Mouse (Mus musculus) brain, embryonic 14.5 days (tissue): ENCODE data around the gene Apom. TPM values are rescaled to one million over a fixed set of nuclear protein-coding genes. Genes with fewer than 3 reads are reported as not detected.
A peak's percentile ranks its signal among the peaks of the same experiment; 100 is the strongest.

Experiments used
- DNase-seq: peaks from one replicate; pipeline ENCODE4 v3.0.0-alpha.2; 2011; ENCODE audit warnings: low read depth
- CTCF ChIP-seq: fragments of 200-500 bp; IDR thresholded peaks from 2 replicates; pipeline ENCODE4 v1.5.1; 2012; ENCODE audit warnings: inconsistent platforms, mild to moderate bottlenecking, moderate library complexity, borderline replicate concordance; ENCODE audit not compliant: insufficient read depth, insufficient read length; ENCODE audit errors: extremely low read depth
- POLR2A ChIP-seq: fragments of 200-500 bp; IDR thresholded peaks from 2 replicates; pipeline ENCODE4 v1.6.1; 2012; ENCODE audit warnings: mild to moderate bottlenecking, inconsistent platforms, borderline replicate concordance; ENCODE audit not compliant: poor library complexity, insufficient read depth, insufficient read length, severe bottlenecking; ENCODE audit errors: extremely low read depth
- polyA plus RNA-seq: library from polyadenylated mRNA; depleted of rRNA; stranded (reverse); fragments of >200 nt; gene quantifications from 2 replicates; pipeline ENCODE4 v1.2.3, GENCODE M21; 2012

Apom gene
- polyA plus RNA-seq, 1 experiment = 0.93 TPM

DNA sequence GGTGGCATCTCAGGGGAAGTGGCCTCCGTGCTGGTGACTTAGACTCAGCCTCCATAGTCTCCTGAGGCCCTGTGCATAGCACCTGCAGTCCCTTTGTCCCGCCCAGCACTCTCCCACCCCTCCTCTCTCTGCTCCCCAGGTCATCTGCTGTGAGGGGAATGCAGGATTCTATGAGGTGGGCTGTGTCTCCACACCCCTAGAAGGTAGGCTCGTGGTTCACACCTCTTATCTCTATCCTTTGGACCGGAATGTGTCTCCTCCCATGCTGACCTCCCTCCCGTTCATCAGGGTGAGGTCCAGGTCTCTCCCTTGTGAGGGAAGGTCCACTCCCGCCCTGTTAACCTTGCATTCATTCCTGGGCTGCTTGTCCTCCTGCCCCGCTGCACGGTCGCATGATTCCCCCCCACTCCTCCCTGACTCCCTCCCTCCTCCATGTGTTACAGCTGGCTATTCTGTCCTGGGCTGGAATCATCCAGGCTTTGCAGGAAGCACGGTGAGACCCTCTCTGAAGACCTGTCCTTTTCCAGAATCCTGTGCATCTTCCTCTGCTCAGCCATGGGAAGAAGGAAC is 31.6 kb downstream of the Apom start:
- DNase-seq = no peak
- TF ChIP-seq CTCF (no peak), POLR2A (no peak)

GRCm38 (mm10) chr17:35097164-35097655 is 34.6 kb downstream of the Apom start:
- DNase-seq = no peak
- TF ChIP-seq POLR2A (no peak), CTCF (no peak)

GRCm38 (mm10) chr17:35096597-35096996 is 35.3 kb downstream of the Apom start:
- no peak for TF ChIP-seq CTCF
- no peak for TF ChIP-seq POLR2A
- DNase-seq = no peak

GRCm38 (mm10) chr17:35094475-35095365 is 37.1 kb downstream of the Apom start:
- TF ChIP-seq POLR2A (no peak), CTCF (no peak)
- no peak for DNase-seq

GRCm38 (mm10) chr17:35092403-35093198 is 39.2 kb downstream of the Apom start:
- no peak for TF ChIP-seq CTCF
- no peak for TF ChIP-seq POLR2A
- no peak for DNase-seq

DNA sequence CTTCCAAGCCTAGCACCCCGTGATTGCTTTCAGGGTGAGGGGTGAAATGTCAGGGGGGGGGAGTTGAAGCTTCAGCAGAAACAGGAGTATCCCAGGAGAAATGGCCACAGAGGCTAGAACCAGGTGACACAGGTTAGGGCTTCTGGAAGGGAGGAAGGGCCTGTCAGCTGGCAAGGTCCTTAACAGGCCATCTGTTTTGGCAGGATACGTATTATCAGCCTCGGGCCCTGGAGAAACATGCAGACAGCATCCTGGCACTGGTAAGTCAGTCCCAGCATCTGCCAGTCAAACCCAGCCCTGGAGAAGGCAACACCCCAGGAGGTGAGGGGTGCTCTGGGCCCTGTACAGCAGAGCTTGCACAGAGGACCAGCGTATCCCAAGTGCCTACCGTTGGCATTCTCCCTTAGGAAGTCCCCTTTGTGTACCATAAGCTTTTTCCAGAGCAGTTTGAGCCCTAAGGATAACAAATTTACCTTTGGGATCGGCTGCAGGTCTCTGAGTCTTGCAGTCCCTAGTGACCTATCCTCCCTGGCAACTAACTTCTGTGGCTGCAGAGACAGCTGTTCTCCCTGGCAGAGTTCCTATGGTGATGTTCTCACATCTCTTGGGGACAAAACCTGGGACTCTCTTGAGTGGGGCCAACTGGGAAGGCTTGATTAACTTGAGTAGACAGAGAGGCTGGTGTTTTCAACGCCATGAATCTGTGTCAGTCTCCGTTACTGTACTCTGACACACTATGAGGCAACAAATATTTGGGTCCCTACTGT is 41.5 kb downstream of the Apom start:
- no peak for TF ChIP-seq POLR2A
- TF ChIP-seq CTCF = no peak
- DNase-seq = peak; percentile 78

DNA sequence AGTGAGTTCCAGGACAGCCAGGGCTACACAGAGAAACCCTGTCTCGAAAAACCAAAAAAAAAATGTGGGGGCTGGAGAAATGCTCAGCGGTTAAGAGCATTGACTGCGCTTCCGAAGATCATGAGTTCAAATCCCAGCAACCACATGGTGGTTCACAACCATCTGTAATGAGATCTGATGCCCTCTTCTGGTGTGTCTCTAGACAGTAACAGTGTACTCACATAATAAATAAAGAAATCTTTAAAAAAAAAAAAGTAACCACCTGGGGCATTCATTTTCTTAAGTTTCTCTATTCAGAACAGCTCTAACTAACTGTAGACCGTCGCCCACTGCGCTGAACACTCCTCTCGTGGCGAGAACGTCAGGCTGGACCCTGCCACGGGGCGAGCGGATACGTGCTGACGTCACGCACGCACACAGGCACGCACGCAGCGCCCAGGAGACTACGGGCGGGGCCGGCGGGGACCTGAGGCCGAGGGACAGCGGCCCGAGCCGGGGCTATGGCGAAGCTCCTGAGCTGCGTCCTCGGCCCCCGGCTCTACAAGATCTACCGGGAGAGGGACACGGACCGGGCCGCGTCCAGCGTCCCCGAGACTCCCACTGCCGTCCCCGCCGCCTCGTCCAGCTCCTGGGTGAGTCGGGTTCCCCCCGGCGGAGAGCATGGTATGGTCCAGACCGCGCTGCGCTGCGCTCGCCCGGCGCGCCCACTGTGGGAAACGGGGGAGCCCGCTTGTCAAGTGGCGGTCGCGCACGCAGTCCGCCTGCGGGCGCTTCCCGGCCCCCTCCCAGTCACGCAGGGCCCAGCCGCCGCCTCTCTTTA is 42.8 kb downstream of the Apom start, which contains the start of gene Abhd16a:
TSS of gene Abhd16a (plus strand) at position 439 of the 820 bp plus-strand sequence.
- peak; percentile 97 for DNase-seq

GRCm38 (mm10) chr17:35088151-35088550 is 43.7 kb downstream of the Apom start:
- TF ChIP-seq POLR2A = no peak
- no peak for TF ChIP-seq CTCF
- no peak for DNase-seq

More for the DNA sequence above, 42.8 kb downstream of the Apom start, which contains the start of gene Abhd16a:
- TF ChIP-seq CTCF (no peak), POLR2A (peak; percentile 90)

DNA sequence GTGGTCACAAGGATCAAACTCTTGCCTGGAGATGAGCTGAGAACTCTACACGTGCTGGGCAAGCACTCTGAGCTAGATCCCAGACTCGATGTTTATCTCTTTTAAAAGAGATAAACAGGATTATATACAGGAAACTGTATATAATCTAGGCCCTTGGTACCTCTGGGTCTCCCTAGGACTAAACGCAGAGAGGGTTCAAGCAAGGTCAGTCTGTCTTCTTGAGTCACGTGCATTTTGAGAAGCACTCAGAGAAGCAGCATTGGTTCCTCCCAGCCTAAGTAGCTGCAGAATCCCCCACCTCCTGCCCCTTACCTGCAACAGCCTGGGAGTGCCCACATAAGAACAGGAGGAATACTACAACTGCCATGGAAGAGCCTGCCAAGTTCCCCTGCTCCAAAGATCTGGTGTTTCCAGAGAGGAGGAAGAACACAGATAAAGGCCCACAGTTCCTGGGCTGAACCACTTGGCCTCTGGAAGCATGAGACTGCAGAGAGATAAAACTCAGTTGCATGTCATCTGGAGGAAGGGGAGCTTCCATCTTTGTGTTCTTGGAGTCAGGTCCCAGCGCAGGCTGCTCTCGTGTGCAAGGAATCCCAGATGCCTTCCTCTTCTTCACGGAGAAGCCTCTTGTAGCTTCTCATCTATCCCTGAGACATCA is 46.5 kb downstream of the Apom start, which contains the start of gene Ly6g6f:
TSS of gene Ly6g6f (minus strand) at position 403 of the 658 bp plus-strand sequence.
- TF ChIP-seq POLR2A (no peak), CTCF (no peak)
- DNase-seq = no peak
